Mouse (Mus musculus): ENCODE measurements at regions not wholly inside any gene's neighbourhood (a gene's known extent, or its start where the extent isn't known, plus 50 kb on each side); places are given as distances from the start of the nearest gene placed in this dataset.

GRCm38 (mm10) chr14:25239335-25239960 lies 219.5 kb upstream of the Zmiz1 start:
- no peak for DNase-seq

GRCm38 (mm10) chr14:25242753-25243152 lies 216.2 kb upstream of the Zmiz1 start:
- no peak for DNase-seq

DNA sequence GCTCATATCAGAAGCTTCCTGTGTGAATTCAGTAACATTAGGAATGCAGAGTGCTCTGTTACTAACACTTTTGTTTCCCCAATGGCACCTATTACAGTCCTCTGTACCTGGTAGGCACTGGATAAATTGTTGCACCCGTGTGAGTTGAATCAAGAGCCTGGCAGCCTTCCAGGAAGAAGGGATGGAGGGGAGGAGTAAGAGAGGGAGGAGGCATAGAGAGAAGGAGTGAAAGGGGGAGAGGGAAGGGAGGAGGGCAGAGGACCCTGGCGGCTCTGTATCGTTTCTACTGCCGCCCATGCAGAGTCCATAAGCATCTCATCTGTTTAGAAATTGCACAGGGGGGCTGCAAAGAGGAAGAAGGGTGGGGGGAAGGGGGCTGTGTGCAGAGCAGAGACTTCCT lies 215.7 kb upstream of the Zmiz1 start:
- DNase-seq, result no peak

DNA sequence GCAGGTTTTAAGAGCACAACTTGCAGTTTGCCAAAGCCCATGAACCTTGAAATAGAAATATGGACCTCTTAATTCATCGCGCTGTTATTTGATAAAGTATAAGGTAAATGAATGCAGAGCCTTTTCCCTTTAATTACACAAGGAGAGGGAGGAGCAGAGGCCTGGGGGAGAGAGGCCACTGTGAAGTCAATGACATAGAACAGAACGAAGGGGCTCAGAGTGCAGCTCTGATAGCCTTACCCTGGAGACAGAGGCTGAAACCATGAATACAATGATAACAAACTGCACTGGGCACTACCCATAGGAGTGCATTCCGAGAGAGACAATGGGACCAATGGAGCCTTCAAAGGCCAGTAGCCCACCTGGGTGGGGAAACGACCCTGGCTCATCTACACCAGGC lies 215.3 kb upstream of the Zmiz1 start:
- DNase-seq, result no peak

DNA sequence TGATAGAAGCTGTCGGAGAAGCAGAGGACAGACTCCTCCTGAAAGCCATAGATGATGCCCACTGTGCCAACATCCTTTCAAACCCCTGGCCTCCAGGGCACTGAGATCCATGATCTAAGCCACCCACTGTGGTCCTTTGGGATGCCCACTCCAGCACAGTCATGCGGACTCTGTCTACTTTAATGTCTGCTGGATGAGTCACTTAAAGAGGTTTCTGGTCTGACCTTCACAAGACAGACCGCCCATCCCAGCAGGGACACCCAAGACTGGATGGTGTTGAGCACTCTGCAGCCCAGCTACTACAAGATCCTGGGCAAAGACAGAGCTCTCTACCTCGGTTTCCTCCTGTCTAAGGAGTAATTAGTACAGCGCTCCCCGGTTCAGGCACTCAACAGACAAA lies 214.1 kb upstream of the Zmiz1 start:
- DNase-seq, result no peak

- DNase-seq, result no peak
Observed at GRCm38 (mm10) chr14:25245691-25246090, 213.3 kb upstream of the Zmiz1 start.

GRCm38 (mm10) chr14:25248941-25249340 lies 210.0 kb upstream of the Zmiz1 start:
- no peak for DNase-seq

DNA sequence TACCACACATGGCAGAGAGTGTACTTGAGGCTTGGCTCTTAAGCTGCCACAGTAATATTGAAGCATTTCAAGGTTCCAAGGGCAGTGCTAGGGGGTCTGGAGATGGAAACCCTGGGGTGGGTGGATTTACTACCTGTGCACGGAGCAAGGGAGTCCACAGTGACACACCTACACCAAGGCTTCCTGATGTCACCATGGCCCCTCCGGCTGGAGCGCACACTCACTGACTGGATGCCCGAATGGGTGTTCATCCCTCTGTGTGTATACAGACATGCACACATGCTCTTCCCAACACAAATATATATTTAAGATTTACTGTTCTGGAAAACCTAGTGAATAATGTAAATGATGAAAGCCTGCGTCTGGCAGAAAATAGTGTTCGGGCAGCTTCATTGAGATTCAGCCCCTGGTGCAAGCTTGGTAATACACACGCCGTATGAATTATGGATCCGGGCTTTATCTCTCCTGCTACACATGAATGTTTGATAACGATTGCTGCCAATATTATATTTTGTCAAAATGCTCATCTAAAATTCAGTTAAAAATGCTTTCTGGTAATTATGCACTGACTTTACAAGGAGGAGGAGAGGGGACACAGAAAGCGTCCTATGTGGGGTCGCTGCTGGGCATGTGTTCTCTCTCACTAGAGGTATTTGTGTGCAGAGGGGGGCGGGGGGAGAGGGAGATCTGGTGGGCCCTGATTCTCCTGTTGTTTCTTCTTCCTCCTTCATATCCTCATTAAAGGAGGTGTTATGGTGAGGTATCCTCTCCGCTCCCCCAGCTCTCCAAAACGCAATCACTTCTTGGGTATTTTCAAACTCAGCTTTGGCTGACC lies 205.8 kb upstream of the Zmiz1 start:
- no peak for DNase-seq

DNA sequence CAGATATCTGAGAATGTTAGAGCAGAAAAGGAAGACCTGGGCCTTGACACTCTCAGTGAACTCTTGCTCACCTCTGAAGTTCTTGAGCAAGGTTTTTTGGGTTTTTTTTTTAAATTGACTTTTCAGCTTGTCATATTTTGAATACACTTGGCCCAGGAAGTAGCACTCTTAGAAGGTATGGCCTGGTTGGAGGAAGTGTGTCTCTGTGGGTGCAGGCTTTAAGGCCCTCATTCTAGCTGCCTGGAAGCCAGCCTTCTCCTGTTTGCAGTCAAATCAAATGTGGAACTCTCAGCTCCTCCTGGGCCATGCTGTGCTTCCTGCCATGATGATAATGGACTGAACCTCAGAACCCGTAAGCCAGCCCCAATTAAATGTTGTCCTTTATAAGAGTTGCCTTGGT lies 195.9 kb upstream of the Zmiz1 start:
- no peak for DNase-seq

DNA sequence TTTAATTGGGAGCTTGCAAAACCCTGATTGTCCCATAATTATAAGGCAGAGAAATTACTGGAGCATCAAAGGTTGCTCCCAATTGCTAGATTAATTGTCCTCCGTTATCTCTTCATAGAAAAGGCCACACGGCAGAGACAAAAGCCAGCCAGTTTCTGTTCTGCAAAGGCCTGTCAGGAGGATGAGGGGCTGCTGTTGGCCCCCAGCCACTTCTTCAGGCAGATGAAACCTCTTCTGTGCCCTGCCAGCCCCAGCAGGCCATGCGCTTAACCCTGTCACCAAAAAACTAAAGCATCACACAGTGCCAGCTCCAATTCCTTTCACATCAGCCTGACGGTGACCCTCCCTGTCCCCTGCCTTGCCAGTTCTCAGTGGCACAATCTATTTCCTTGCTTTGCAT lies 192.1 kb upstream of the Zmiz1 start:
- DNase-seq, result no peak

GRCm38 (mm10) chr14:25268090-25268631 lies 190.8 kb upstream of the Zmiz1 start:
- peak; percentile 37 for DNase-seq

DNA sequence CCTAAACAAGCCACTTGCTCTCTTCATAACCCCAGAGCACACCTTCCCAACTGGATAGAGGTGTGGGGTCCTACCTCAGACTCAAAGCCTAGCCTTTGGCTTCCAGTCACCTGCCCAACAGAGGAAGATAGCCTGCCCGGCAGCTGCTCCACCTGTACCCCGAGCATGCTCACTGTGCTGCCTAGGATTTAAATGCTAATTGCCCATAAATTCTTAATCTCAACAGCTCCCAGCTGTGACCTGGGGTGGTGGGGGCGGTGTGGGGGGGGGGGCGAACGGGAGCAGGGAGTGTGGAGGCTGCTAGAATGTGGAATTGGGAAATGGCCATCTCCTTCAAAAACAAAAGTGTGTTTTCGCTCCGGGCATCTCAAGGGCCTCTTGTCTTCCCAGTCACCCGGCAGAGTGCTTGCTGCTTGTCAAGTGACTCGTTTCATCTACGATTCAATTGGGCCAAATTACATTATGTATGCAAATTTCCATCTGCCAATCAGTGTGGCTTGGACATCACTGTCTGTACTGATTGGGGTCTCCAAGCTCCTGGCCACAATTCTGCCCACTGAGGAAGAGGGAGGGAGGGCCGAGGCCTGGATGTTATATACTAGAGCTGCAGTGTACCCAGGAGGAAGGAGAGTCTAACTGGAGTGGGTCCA lies 188.6 kb upstream of the Zmiz1 start:
- DNase-seq, result no peak

- DNase-seq, result no peak
Observed at GRCm38 (mm10) chr14:25272366-25273156, 186.4 kb upstream of the Zmiz1 start.

GRCm38 (mm10) chr14:25279751-25280150 lies 179.2 kb upstream of the Zmiz1 start:
- no peak for DNase-seq

DNA sequence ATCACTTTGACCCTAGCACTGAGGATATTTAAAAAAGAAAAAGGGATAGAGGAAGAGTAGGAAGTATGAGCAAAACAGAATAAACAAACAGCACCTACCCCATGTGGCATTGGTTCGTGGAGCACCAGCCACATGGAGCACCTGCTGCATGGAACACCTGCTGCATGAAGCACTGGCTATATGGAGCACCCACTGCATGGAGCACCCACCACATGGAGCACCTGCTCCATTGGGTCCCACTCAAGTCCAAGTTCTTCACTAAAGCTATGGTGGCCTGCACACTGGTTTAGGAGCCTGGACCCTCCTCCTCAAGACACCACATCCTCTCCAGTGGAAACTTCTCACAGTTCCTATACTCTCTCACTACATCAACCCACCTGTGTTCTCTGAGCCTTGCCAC lies 166.4 kb upstream of the Zmiz1 start:
- DNase-seq, result no peak

DNA sequence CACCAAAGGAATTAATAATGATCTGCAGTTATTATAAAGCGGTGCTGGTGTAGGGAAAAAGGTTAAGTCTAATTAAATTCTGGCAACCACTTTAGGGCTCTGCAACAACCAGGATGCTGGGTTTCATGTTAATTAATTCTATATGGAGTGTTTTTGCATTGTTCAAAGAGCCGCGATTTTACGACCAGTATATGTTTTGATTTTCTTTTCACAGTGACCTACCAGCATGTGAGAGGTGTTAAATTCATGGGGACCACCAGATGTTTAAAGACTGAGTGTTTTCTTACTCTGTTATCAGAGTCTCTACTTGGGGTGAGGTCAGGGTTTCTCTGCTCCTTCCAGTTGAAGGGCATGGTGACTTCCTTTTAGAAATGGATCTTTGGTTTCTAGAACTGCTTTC lies 164.8 kb upstream of the Zmiz1 start:
- DNase-seq, result no peak

DNA sequence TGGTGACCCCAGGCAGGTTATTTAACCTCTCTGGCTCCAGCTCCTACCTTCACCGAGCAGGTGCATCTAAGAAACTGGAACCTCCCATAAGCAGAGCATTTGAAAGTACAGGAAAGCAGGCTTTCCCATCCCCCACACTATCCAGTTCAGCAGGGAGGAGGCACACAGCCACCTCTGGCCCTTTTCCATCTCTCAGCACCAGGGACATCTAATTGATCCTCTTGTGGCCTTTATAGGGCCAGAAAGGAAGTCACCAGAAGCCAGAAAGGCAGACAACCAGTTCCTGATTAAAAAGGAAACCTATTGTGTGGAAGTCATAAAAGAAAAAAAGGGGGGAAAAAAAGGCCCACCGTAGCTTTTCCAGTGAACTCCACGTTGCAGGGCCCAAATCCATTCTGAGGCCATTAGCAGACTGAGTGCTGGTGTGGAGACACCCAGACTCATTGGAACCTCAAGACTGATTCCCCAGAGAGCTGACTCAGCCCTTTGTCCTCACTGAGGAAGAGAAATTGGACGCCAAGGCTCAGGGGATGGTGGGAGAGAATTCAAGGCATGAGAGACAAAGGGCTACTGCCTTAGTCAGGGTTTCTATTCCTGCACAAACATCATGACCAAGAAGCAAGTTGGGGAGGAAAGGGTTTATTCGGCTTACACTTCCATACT lies 163.2 kb upstream of the Zmiz1 start:
- peak; percentile 30 for DNase-seq

DNA sequence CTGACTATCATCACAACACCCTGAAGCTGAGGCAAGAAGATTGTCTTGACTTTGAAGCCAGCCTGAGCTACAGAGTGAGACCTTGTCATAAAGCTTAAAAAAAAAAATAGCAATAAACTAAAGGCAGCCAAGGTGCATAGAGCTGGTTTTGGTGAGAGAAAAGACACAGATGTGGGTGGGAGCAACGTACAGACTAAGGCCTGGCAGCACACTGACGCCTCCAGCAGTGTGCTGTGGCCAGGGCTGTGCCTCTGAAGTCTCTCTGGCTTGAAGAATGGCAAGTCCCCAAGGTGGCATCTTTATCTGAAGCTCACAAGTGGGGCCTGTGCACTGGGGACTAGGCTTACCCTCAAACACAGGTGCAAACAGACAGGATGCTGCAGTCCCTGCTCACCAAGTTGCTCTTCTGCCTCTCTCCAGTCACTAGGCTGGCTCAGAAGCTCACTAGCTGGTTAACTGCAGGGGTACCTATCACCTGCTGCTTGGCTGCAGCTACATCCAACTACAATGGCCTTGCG lies 159.3 kb upstream of the Zmiz1 start:
- DNase-seq, result no peak

DNA sequence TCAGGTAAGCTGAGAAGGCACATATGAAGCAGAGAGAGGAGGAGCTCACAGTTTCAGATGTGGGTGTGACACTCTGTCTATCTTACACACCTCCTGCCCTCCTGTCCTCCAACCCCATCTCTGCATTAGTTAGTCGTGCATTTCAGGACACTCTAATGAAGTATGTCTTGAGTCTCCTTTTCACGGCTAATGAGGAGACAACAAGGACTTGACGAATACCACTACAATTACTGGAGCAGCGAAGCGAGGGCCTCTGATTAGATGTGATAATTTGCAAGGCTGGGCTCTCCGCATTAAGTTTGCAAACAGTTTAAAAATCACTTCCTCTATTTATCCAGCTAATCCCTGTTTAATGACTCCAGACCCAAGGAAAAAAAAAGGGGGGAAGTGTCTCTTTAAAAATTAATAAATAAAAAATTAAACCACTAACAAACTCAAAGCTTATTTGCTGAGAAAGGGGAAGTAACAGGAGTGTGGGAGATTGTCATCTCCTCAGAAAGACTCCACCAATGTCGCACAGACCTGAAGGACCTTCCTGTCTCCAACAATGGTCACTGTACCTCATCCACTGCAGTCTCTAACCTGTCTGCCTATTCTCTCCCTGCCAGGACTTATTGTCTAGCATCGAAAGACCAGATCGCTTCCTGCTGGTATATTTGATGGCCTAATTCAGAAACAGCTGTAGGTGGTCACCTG lies 157.5 kb upstream of the Zmiz1 start:
- DNase-seq, result no peak

- peak; percentile 78 for DNase-seq
Observed at GRCm38 (mm10) chr14:25304391-25304851, 154.6 kb upstream of the Zmiz1 start.

GRCm38 (mm10) chr14:25306166-25306565 lies 152.8 kb upstream of the Zmiz1 start:
- no peak for DNase-seq
